Mouse (Mus musculus) intestine, embryonic 16.5 days (tissue): ENCODE measurements at regions not wholly inside any gene's neighbourhood (a gene's known extent, or its start where the extent isn't known, plus 50 kb on each side); places are given as distances from the start of the nearest gene placed in this dataset.

Experiments
- ATAC-seq: fragments of 200-750 bp; cut with Nextera tagmentation; 2 replicates; pipeline ENCODE4 v1.8.0; 2017; ENCODE audit warnings: moderate TSS enrichment, moderate library complexity
- H3K27ac ChIP-seq: fragments of 300-500 bp; sonication (generic); 2 replicates; pipeline ENCODE4 v1.5.1; 2014; ENCODE audit warnings: mild to moderate bottlenecking, low read length
- H3K27me3 ChIP-seq: fragments of 300-500 bp; sonication (generic); replicated peaks from 2 replicates; pipeline ENCODE4 v1.6.1; 2014; ENCODE audit warnings: low read length, control low read depth, mixed read lengths; ENCODE audit not compliant: control insufficient read depth, insufficient read depth
- H3K36me3 ChIP-seq: fragments of 300-500 bp; sonication (generic); 2 replicates; pipeline ENCODE4 v1.6.1; 2014; ENCODE audit warnings: low read length, control low read depth; ENCODE audit not compliant: control insufficient read depth, insufficient read depth
- H3K4me1 ChIP-seq: fragments of 300-500 bp; sonication (generic); 2 replicates; pipeline ENCODE4 v1.6.1; 2014; ENCODE audit warnings: low read length, control low read depth, mixed read lengths; ENCODE audit not compliant: control insufficient read depth, insufficient read depth
- H3K4me2 ChIP-seq: fragments of 300-500 bp; sonication (generic); 2 replicates; pipeline ENCODE4 v1.6.1; 2014; ENCODE audit warnings: low read depth, low read length, control low read depth
- H3K4me3 ChIP-seq: fragments of 300-500 bp; sonication (generic); 2 replicates; pipeline ENCODE4 v1.5.1; 2014; ENCODE audit warnings: mild to moderate bottlenecking, low read length
- H3K9ac ChIP-seq: fragments of 300-500 bp; sonication (generic); 2 replicates; pipeline ENCODE4 v1.6.1; 2014; ENCODE audit warnings: low read depth, low read length
- H3K9me3 ChIP-seq: fragments of 300-500 bp; sonication (generic); 2 replicates; pipeline ENCODE4 v1.6.1; 2016; ENCODE audit warnings: low read length, control low read depth; ENCODE audit not compliant: control insufficient read depth
- WGBS: fragments of 180-500 bp; shearing (Covaris S2); extraction: QIAGEN DNeasy Blood & Tissue Kit; methylation state at CpG from one replicate; pipeline ENCODE4 v1.1.7; 2014; 5-methylcytosine and 5-hydroxymethylcytosine counted together

DNA sequence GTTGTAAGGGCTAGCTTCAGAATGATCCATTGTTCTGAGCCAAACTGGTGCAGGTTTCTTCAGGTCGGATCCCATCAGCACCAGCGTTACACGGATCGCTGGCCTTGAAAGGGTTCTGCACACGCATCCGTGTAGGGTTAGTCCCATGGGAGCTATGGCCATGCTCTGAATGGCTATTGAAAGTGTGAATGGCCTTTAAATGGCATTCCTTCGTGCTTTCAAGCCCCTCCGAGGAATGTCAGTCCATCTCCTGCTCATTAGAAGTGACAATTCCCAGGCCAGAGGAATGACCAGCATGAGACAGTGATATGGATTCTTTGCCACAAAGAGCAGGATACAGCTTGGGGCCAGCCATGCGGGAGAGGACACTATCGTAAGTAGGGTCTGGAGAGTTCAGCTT lies 56.1 kb upstream of the Smyd2 start:
- no peak overlapping the region for H3K9ac ChIP-seq
- H3K27me3 ChIP-seq = no peaks in the 10 kb centered on the region
- no peak overlapping the region for H3K4me2 ChIP-seq
- H3K27ac ChIP-seq = no peak overlapping the region
- no peak overlapping the region for H3K4me3 ChIP-seq
- no peaks in the 10 kb centered on the region for H3K36me3 ChIP-seq
- 80% methylated on average over 10 of the region's 10 CpGs for WGBS
- H3K4me1 ChIP-seq = no peaks in the 10 kb centered on the region
- H3K9me3 ChIP-seq = no peaks in the 10 kb centered on the region
- ATAC-seq = no peak

DNA sequence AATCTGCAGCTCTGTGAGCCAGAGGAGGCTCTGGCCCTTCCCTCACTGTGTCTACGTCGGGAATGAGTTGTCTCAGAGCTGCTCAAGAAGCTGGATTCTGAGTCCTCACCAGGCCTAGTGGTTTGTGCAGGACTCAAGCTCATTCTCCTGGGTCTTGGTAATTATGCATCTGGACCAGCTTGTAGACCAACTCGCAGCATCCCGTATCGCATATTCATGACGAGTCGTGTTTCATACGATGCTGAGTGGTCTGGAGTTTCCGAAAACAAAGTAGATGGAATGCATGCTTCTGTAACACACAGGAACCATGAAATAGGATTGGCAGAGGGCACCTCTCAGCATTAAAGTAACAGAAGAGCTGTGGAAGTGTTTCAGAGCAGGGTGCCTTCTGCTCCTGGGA lies 53.5 kb upstream of the Smyd2 start:
- 79% methylated on average over 9 of the region's 9 CpGs for WGBS
- ATAC-seq = no peak
- Histone ChIP-seq H3K4me3 (no peak overlapping the region), H3K4me1 (peaks cover 3% of the 10 kb centered on the region; the same call in 1 of the 2 replicates), H3K4me2 (no peak overlapping the region), H3K27me3 (no peaks in the 10 kb centered on the region), H3K27ac (no peak overlapping the region), H3K9me3 (no peaks in the 10 kb centered on the region), H3K36me3 (no peaks in the 10 kb centered on the region), H3K9ac (no peak overlapping the region)

DNA sequence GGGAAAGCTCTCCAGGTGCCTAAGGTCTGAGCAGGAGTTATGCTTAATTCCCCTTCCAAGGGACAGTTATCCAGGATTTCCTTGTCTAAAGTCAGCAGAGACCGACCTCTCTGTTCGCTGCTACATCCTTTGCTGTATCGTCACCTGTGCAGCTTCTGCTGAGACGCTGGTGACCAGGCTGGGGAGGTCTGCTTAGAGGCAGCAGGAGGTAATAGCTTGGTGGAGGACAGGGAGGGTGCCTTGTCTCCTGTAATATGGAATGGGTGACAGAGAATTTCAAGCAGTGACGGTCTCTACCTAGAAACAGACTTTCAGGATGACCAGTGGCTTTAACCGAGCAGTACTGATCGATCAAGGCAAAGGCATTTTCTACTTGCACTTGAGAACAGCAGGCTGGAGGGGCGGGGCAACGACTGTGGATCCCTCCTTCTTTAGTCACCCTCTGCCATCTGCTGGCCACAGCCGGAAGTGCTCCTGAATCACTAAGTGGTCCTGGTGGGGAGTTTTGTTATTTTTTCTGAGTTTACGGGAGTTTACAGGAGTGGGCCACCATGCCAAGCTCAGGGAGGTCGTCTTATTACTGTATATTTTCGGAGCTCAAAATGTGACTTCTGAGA lies 50.7 kb upstream of the Smyd2 start:
- Histone ChIP-seq H3K4me3 (peak overlapping the region; percentile 15; the same call in 1 of the 2 replicates), H3K27ac (no peak overlapping the region), H3K4me2 (peak overlapping the region; percentile 46), H3K27me3 (no peaks in the 10 kb centered on the region), H3K9ac (no peak overlapping the region), H3K4me1 (peaks cover 3% of the 10 kb centered on the region; the same call in 1 of the 2 replicates), H3K36me3 (no peaks in the 10 kb centered on the region), H3K9me3 (no peaks in the 10 kb centered on the region)
- peak; percentile 74 for ATAC-seq
- 16% methylated on average over 13 of the region's 13 CpGs for WGBS
